Mouse (Mus musculus) midbrain, embryonic 13.5 days (tissue): Measurements from ENCODE around the gene Bcar3. TPM values are rescaled to one million over a fixed set of nuclear protein-coding genes. Genes with fewer than 3 reads are reported as not detected.

ENCODE experiments used
- ATAC-seq: fragments of 200-750 bp; cut with Nextera tagmentation; 2 replicates; pipeline ENCODE4 v1.8.0; 2017; ENCODE audit warnings: mild to moderate bottlenecking, moderate TSS enrichment, moderate library complexity
- H3K27ac ChIP-seq: fragments of 300-500 bp; sonication (generic); 2 replicates; pipeline ENCODE4 v1.5.1; 2015; ENCODE audit warnings: inconsistent platforms, mild to moderate bottlenecking, moderate library complexity
- H3K27me3 ChIP-seq: fragments of 300-500 bp; sonication (generic); 2 replicates; pipeline ENCODE4 v1.6.1; 2015; ENCODE audit warnings: mild to moderate bottlenecking, inconsistent platforms
- H3K36me3 ChIP-seq: fragments of 300-500 bp; sonication (generic); 2 replicates; pipeline ENCODE4 v1.6.1; 2015; ENCODE audit warnings: mild to moderate bottlenecking, inconsistent platforms
- H3K4me1 ChIP-seq: fragments of 300-500 bp; sonication (generic); replicated peaks from 2 replicates; pipeline ENCODE4 v1.6.1; 2015; ENCODE audit warnings: inconsistent platforms
- H3K4me2 ChIP-seq: fragments of 300-500 bp; sonication (generic); replicated peaks from 2 replicates; pipeline ENCODE4 v1.6.1; 2015; ENCODE audit warnings: moderate library complexity, mild to moderate bottlenecking, inconsistent platforms
- H3K4me3 ChIP-seq: fragments of 300-500 bp; sonication (generic); replicated peaks from 2 replicates; pipeline ENCODE4 v1.5.1; 2015; ENCODE audit warnings: mild to moderate bottlenecking, inconsistent platforms
- H3K9ac ChIP-seq: fragments of 300-500 bp; sonication (generic); replicated peaks from 2 replicates; pipeline ENCODE4 v1.6.1; 2015; ENCODE audit warnings: mild to moderate bottlenecking, inconsistent platforms
- H3K9me3 ChIP-seq: fragments of 300-500 bp; sonication (generic); 2 replicates; pipeline ENCODE4 v1.6.1; 2016; ENCODE audit warnings: mild to moderate bottlenecking, inconsistent platforms
- WGBS: fragments of 180-500 bp; shearing (Covaris S2); methylation state at CpG from one replicate; pipeline ENCODE4 v1.1.7; 2015; 5-methylcytosine and 5-hydroxymethylcytosine counted together
- polyA plus RNA-seq: library from polyadenylated mRNA; unstranded; fragments of >200 nt; fragmentation: Nextera tagmentation; extraction: Ambion mirVana; gene quantifications from 2 replicates; pipeline ENCODE4 v1.2.1, GENCODE M21; 2015

Bcar3 gene
- polyA plus RNA-seq, 1 experiment from 2014 or later = 8.0 TPM

DNA sequence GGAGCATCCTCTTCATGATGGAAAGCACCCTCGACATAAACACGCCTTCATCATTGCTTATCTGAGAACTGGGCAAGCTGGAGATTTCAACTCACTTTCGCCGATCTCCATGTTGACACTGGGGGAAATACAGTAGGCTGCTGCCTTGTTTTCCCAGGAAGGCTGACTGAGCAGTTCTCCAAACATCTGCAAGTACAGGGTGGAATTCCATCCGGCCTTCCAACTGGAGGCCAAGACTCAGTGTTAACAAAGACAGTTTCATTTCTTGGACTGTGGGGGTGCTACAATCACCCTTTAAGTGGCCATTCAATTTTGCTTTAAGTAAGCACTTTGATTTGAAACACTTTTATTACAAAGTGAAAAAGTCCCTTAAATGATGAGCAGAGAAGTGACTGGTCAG is 50.4 kb downstream of the Bcar3 start:
- no peak overlapping the region for H3K4me2 ChIP-seq
- no peak overlapping the region for H3K27ac ChIP-seq
- no peaks in the 10 kb centered on the region for H3K27me3 ChIP-seq
- no peaks in the 10 kb centered on the region for H3K36me3 ChIP-seq
- 90% methylated on average over 5 of the region's 5 CpGs for WGBS
- H3K9me3 ChIP-seq = no peaks in the 10 kb centered on the region
- ATAC-seq = no peak
- no peaks in the 10 kb centered on the region for H3K4me1 ChIP-seq
- no peak overlapping the region for H3K4me3 ChIP-seq
- H3K9ac ChIP-seq = no peak overlapping the region

DNA sequence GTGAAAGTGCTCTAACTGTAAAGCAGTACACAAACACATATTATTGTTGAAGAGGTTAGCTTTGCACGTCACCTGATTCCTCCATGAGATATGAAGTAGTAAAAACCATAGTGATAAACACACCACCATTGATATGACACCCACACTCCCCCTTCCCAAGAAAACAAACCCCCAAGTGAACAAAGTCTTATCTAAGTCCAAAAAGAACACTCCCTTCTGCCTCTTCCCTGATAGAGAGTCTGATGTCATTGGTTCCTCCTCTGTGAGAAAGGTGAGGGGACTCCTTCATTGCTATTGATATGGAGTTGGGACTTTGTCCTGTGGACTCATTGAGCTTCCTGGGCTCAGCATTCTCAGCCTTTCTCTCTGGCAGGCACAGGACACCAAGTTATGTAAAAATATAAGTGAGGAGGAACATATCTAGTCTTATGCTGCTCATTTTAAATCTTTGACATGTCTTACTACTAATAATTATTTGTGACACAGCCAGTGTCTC is 52.1 kb downstream of the Bcar3 start:
- Histone ChIP-seq H3K27me3 (no peaks in the 10 kb centered on the region), H3K9me3 (no peaks in the 10 kb centered on the region), H3K4me3 (no peak overlapping the region), H3K36me3 (no peaks in the 10 kb centered on the region), H3K9ac (no peak overlapping the region), H3K4me2 (no peak overlapping the region), H3K4me1 (no peaks in the 10 kb centered on the region), H3K27ac (no peak overlapping the region)
- ATAC-seq = no peak
- 82% methylated on average over 1 of the region's 1 CpGs for WGBS

DNA sequence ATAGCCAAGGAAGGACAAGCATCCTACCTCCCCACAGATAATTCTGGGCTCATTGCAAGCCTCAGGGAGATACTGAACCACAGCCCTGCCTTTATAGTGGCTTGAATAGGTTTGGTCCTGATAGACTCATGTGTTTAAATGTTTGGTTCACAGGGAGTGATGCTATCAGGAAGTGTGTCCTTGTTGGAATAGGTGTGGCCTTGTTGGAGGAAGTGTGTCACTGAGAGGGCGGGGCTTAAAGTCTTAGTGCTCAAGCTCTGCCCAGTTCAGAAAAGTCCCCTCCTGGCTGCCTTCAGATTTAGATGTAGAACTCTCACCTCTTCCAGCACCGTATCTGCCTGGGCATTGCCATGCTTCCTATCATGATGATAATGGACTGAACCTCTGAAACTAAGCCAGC is 52.7 kb downstream of the Bcar3 start:
- Histone ChIP-seq H3K9me3 (no peaks in the 10 kb centered on the region), H3K4me1 (no peaks in the 10 kb centered on the region), H3K4me3 (no peak overlapping the region), H3K36me3 (no peaks in the 10 kb centered on the region), H3K9ac (no peak overlapping the region), H3K27ac (no peak overlapping the region), H3K27me3 (no peaks in the 10 kb centered on the region), H3K4me2 (no peak overlapping the region)
- 98% methylated on average over 2 of the region's 2 CpGs for WGBS
- ATAC-seq = no peak

DNA sequence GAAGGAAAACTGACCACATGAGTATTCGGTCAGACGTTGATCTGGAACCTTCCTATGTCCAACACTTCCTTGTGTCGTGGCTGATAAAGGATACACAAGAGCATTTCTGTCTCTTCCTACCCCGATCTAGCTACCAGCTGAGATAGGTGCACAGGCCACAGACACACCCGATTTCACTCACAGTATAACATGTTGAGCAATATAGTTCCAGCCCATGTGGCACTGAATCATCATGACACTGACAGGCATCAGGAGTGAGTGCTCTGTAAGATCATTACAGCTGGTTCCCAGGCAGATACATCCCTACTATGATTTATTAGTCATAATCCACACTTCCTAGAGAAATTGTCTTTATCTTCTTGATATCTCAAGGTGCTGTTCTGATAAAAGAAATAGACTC is 54.7 kb downstream of the Bcar3 start:
- no peaks in the 10 kb centered on the region for H3K36me3 ChIP-seq
- H3K27me3 ChIP-seq = no peaks in the 10 kb centered on the region
- H3K4me1 ChIP-seq = no peaks in the 10 kb centered on the region
- H3K27ac ChIP-seq = no peak overlapping the region
- no peaks in the 10 kb centered on the region for H3K9me3 ChIP-seq
- H3K4me3 ChIP-seq = no peak overlapping the region
- WGBS = 92% methylated on average over 5 of the region's 5 CpGs
- H3K4me2 ChIP-seq = no peak overlapping the region
- ATAC-seq = no peak
- no peak overlapping the region for H3K9ac ChIP-seq

DNA sequence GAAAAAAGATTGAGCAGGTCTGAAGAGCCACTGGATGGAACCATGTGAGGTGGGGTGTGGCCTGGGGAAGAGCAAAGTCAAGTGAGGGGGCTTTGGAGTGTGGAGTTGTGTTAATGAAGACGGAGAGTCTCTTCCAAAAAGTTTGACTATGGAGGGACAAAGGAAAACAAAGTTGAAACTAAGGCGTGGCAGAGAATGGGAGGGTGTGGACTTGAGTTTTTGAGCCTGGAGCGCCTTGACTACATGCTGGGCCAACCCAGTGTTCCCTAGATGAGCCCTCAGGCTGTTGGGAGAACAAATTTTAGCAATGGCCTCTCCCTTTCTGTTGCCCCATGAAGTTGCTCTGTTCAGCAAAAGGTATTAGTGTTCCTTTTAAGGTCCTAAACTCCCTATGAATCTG is 58.9 kb downstream of the Bcar3 start:
- H3K27ac ChIP-seq = no peak overlapping the region
- H3K4me1 ChIP-seq = no peaks in the 10 kb centered on the region
- ATAC-seq = no peak
- no peaks in the 10 kb centered on the region for H3K27me3 ChIP-seq
- no peak overlapping the region for H3K9ac ChIP-seq
- WGBS = 80% methylated on average over 3 of the region's 3 CpGs
- H3K9me3 ChIP-seq = no peaks in the 10 kb centered on the region
- no peaks in the 10 kb centered on the region for H3K36me3 ChIP-seq
- H3K4me2 ChIP-seq = no peak overlapping the region
- H3K4me3 ChIP-seq = no peak overlapping the region

DNA sequence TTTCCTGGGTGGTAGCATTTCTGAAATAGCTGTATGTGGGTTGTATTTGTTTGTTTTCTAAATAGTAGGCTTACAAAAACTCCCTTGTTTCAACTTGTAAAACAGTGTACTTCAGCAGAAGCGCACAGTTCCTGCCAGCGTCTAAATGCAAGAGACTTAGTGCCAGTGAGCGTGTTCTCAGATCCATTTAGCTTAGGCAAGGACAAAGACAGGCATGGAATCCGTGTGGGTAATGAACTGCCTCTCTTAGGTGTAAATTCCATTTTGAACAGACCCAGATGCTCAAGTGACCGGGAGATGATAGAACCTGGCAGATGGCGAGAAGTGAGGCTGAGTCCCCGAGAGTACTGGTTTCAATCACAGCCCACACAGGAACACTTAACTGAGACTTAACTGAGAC is 65.5 kb downstream of the Bcar3 start:
- no peaks in the 10 kb centered on the region for H3K27me3 ChIP-seq
- no peak overlapping the region for H3K27ac ChIP-seq
- H3K9ac ChIP-seq = no peak overlapping the region
- H3K4me1 ChIP-seq = peaks cover 8% of the 10 kb centered on the region
- no peak overlapping the region for H3K4me3 ChIP-seq
- no peak for ATAC-seq
- H3K9me3 ChIP-seq = no peaks in the 10 kb centered on the region
- no peak overlapping the region for H3K4me2 ChIP-seq
- no peaks in the 10 kb centered on the region for H3K36me3 ChIP-seq
- 74% methylated on average over 7 of the region's 7 CpGs for WGBS

DNA sequence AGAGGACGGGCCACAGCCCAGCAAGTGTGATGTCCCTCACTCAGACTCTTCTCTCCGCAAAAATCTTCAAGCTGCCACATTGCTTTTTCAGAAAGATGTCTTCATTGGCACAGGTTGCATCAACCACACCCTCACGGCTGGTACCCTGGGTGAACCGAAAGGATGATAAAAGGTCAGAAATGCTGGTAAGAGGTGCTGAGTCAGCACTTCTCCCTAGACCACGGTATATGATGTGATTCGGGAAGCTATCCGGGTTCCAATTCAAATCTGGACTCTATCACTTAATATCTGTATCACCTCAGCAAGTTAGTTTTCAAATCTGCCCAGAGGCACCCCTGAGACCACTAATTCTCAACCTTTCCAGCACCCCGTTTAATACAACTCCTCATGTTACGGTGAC is 66.0 kb downstream of the Bcar3 start:
- no peaks in the 10 kb centered on the region for H3K27me3 ChIP-seq
- 92% methylated on average over 9 of the region's 9 CpGs for WGBS
- no peak for ATAC-seq
- H3K36me3 ChIP-seq = no peaks in the 10 kb centered on the region
- H3K27ac ChIP-seq = no peak overlapping the region
- no peak overlapping the region for H3K4me2 ChIP-seq
- H3K4me3 ChIP-seq = no peak overlapping the region
- H3K4me1 ChIP-seq = peaks cover 14% of the 10 kb centered on the region
- no peak overlapping the region for H3K9ac ChIP-seq
- H3K9me3 ChIP-seq = no peaks in the 10 kb centered on the region

DNA sequence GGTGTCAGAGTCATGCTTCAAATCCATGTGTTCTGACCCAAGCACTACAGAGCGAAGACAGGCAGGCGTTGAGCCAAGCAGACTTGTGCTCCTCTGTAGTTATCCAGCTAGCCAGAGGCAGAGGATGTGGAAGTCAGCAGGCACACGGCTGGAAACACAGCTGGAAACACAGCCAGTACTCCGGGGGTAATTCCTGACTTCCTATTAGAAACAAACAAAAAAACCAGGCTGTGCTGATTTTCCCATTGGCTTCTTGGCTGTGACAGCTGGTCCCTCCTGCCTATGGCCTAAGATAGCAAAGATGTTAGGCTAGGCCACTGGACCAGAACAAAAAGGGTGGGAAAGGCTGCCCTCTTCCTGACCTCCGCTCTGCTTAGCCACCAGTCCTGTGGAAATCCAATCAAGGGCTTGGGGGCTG is 66.8 kb downstream of the Bcar3 start:
- 26% methylated on average over 5 of the region's 5 CpGs for WGBS
- H3K9me3 ChIP-seq = no peaks in the 10 kb centered on the region
- no peaks in the 10 kb centered on the region for H3K27me3 ChIP-seq
- H3K4me2 ChIP-seq = no peak overlapping the region
- no peaks in the 10 kb centered on the region for H3K36me3 ChIP-seq
- ATAC-seq = 0 out of 2 replicates have a peak, but pooled peaks have one; percentile 19
- H3K9ac ChIP-seq = no peak overlapping the region
- no peak overlapping the region for H3K4me3 ChIP-seq
- H3K4me1 ChIP-seq = peaks cover 21% of the 10 kb centered on the region
- no peak overlapping the region for H3K27ac ChIP-seq

DNA sequence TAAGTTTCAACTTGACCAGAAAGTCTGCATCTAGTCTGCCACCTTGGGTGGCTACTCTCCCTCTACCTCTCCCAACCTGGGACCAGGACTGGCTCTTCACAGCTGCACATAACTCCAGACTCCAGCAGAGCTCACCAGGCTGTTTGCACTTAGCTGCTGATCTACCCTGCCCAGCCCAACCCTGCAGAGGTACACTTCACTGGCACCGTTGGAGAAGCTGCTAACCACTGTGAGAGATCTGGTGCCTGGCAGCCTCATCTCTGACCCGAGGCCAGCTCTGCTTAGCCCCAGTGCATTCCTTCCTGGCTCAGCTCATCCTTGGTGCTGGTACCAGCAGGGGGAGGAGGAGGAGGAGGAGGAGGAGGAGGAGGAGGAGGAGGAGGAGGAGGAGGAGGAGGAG is 68.8 kb downstream of the Bcar3 start:
- H3K27ac ChIP-seq = no peak overlapping the region
- H3K4me1 ChIP-seq = peaks cover 21% of the 10 kb centered on the region
- no peaks in the 10 kb centered on the region for H3K9me3 ChIP-seq
- no peaks in the 10 kb centered on the region for H3K27me3 ChIP-seq
- WGBS = 43% methylated on average over 2 of the region's 2 CpGs
- H3K9ac ChIP-seq = no peak overlapping the region
- ATAC-seq = no peak
- H3K36me3 ChIP-seq = no peaks in the 10 kb centered on the region
- no peak overlapping the region for H3K4me3 ChIP-seq
- no peak overlapping the region for H3K4me2 ChIP-seq

DNA sequence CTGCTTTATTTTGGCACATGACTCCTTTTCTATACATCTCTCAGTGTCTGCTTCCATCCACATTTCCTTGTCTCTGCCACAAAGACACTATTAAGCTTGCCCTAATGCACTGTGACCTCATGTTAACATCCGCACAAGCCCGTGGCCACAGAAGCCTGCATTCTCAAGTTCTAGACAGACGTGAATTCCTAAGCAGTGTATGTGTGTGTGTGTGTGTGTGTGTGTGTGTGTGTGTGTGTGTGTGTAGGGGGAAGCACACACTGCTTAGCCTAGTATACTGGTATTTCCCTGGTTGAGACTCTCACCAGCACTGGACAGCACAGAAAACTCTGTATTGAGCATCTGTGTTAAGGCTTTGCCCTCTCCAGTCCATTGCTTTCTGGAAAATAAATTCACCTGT is 70.6 kb downstream of the Bcar3 start:
- Histone ChIP-seq H3K27me3 (no peaks in the 10 kb centered on the region), H3K36me3 (no peaks in the 10 kb centered on the region), H3K9me3 (no peaks in the 10 kb centered on the region), H3K9ac (no peak overlapping the region), H3K4me2 (no peak overlapping the region), H3K27ac (no peak overlapping the region), H3K4me1 (peaks cover 21% of the 10 kb centered on the region), H3K4me3 (no peak overlapping the region)
- 17% methylated on average over 3 of the region's 3 CpGs for WGBS
- no peak for ATAC-seq

DNA sequence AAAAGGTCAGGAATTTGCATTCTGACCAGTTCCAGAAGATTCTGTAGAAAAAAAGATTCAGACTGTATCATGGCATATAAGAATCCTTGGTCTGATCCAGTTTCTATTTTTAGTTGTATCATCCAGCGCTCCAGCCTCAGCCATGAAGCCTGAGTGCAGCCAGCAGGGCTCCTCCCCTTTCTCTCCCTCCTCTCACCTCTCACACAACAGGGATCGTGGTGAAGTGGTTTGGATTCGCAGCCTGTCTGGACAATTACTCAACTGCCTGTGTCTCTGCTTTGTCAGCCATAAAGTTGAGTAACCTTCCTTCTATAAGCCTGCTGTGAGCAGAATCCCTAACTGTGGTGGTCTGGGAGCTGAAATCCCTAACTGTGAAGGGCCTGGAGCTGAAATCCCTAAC is 71.4 kb downstream of the Bcar3 start:
- Histone ChIP-seq H3K36me3 (no peaks in the 10 kb centered on the region), H3K9me3 (no peaks in the 10 kb centered on the region), H3K4me3 (no peak overlapping the region), H3K27ac (no peak overlapping the region), H3K4me1 (peaks cover 21% of the 10 kb centered on the region), H3K4me2 (no peak overlapping the region), H3K27me3 (no peaks in the 10 kb centered on the region), H3K9ac (no peak overlapping the region)
- ATAC-seq = peak; percentile 71
- 6% methylated on average over 3 of the region's 3 CpGs for WGBS

DNA sequence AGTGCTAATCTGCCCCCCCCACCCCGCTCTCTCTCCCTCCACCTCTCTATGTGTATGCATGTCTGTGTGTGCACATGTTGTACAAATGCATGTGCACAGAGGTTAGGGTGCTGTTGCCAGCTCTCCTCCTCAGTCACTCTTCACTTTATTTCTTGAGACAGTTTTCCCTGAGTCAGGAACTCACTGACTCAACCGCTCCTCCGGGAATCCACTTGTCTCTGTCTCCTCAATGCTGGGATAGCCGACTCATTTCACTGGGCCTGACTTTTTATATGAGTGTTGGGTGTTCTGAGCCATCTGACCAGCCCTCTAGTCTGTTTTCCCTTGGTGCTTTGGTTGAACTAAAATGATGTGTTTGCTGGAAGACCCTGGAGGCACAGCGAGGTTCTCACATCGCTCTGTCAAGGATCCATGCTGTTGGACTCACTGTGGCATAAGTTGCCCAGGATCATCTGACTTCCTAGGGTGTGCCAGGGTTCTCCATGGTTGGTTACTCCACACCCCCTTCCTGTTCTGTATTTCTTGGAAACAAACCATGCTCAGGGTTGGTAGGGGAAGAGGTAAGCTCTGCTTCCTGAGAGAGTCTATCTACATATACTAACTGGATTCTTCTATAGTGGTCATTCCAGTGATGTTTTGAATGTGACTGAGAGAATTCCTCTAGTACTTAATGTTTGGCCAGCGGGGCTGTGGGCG is 77.9 kb downstream of the Bcar3 start:
- no peak overlapping the region for H3K27ac ChIP-seq
- no peaks in the 10 kb centered on the region for H3K36me3 ChIP-seq
- 92% methylated on average over 8 of the region's 8 CpGs for WGBS
- no peaks in the 10 kb centered on the region for H3K9me3 ChIP-seq
- H3K4me2 ChIP-seq = no peak overlapping the region
- H3K4me3 ChIP-seq = no peak overlapping the region
- no peak overlapping the region for H3K9ac ChIP-seq
- H3K27me3 ChIP-seq = no peaks in the 10 kb centered on the region
- ATAC-seq = no peak
- peaks cover 13% of the 10 kb centered on the region for H3K4me1 ChIP-seq

DNA sequence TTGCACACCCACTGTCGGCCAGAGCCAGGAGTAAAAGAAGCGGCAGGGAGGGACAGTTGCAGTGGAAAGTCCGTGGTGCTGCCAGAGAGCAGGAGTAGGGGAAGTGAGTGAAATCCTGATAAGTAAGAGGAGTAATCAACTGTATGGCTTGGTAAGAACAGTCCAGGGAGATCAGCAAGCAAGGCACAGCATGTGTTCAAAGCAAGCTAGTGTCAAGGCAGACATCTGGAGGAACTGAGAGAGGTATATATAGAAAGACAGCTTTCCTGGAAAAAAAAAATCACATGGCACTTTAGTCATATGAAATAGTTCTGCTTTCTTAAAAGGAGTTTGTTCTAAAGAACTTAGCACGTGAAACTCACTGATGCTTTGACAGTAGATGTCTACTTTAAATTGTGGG is 78.7 kb downstream of the Bcar3 start:
- 77% methylated on average over 4 of the region's 4 CpGs for WGBS
- Histone ChIP-seq H3K9me3 (no peaks in the 10 kb centered on the region), H3K27me3 (no peaks in the 10 kb centered on the region), H3K4me3 (no peak overlapping the region), H3K9ac (no peak overlapping the region), H3K4me2 (no peak overlapping the region), H3K36me3 (no peaks in the 10 kb centered on the region), H3K4me1 (peaks cover 19% of the 10 kb centered on the region), H3K27ac (no peak overlapping the region)
- no peak for ATAC-seq
